Mouse (Mus musculus) natural killer cell, adult 2 months (primary cell): ENCODE measurements around the gene Orai3.

Source experiments
- DNase-seq, 2 experiments: peaks; one replicate each; pipeline ENCODE4 v3.0.0; 2022; ENCODE audit warnings: low spot score in 2 of 2

Orai3 gene

GRCm38 (mm10) chr7:127799211-127799610 lies 29.6 kb downstream of the Orai3 start:
- DNase-seq = no peak

GRCm38 (mm10) chr7:127799738-127800137 lies 30.1 kb downstream of the Orai3 start:
- DNase-seq = no peak

- DNase-seq = peak; percentile 57 to 77
Observed at GRCm38 (mm10) chr7:127800435-127801009, 30.9 kb downstream of the Orai3 start, which contains the start of gene Hsd3b7. Gene Hsd3b7, plus strand, starts transcription at chr7:127800604.

- DNase-seq = no peak
Observed at GRCm38 (mm10) chr7:127801010-127801621, 31.5 kb downstream of the Orai3 start.

GRCm38 (mm10) chr7:127802313-127802712 lies 32.7 kb downstream of the Orai3 start:
- DNase-seq = no peak

GRCm38 (mm10) chr7:127808821-127809220 lies 39.2 kb downstream of the Orai3 start:
- no peak for DNase-seq

GRCm38 (mm10) chr7:127809846-127810245 lies 40.2 kb downstream of the Orai3 start:
- no peak for DNase-seq

GRCm38 (mm10) chr7:127810650-127811049 lies 41.0 kb downstream of the Orai3 start:
- DNase-seq = no peak

GRCm38 (mm10) chr7:127811240-127811639 lies 41.6 kb downstream of the Orai3 start:
- no peak for DNase-seq

GRCm38 (mm10) chr7:127812292-127812691 lies 42.7 kb downstream of the Orai3 start:
- DNase-seq = no peak

GRCm38 (mm10) chr7:127813821-127814220 lies 44.2 kb downstream of the Orai3 start:
- no peak for DNase-seq

GRCm38 (mm10) chr7:127814241-127814921 lies 44.8 kb downstream of the Orai3 start:
- DNase-seq = no peak

GRCm38 (mm10) chr7:127815116-127815665 lies 45.6 kb downstream of the Orai3 start:
- no peak for DNase-seq

- DNase-seq = no peak
Observed at GRCm38 (mm10) chr7:127815954-127816821, 46.6 kb downstream of the Orai3 start.

- no peak for DNase-seq
Observed at GRCm38 (mm10) chr7:127817053-127817452, 47.4 kb downstream of the Orai3 start.

GRCm38 (mm10) chr7:127817776-127818175 lies 48.2 kb downstream of the Orai3 start:
- DNase-seq = no peak

GRCm38 (mm10) chr7:127820836-127821509 lies 51.4 kb downstream of the Orai3 start:
- no peak for DNase-seq

- DNase-seq = no peak
Observed at GRCm38 (mm10) chr7:127822494-127822893, 52.9 kb downstream of the Orai3 start.

GRCm38 (mm10) chr7:127823236-127824171 lies 53.9 kb downstream of the Orai3 start:
- DNase-seq = no peak
